ENCODE assay signal across 28 mouse cellular contexts in the genomic region with DNA sequence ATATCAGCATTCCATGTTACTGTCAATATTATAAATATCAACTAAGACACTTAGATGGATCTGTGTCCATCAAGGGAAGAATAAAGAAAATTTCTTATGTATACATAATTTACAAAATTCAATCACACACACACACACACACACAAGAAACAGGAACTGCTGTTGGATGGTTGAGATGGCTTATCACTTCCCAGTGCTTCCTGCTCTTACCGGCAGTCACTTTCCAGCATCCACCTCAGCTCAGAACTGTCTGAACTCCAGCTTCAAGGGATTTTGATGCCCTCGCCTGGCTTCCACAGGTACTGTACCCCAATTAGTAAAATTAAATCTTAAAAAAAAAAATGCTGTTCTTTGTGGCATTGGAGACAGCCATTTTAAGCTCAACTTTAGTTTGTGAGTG. TPM values are rescaled to one million over a fixed set of nuclear protein-coding genes. Genes with fewer than 3 reads are reported as not detected.
DNase-seq lines count a peak whose midpoint lies in the region; ATAC-seq and TF ChIP-seq lines count a peak whose summit lies in the region.
"Had no signal": no experiment of that assay in that cellular context is flagged by ENCODE, and none has a peak within 500 bp of the region (broad histone marks: within the 10 kb centered on the region; RNA-seq: fewer than 3 reads in every experiment).

No protein-coding gene starts in this region.

- no peaks in the 10 kb centered on the region for H3K4me1 ChIP-seq in intestine, postnatal 0 days (replicated peaks; ENCODE audit: control insufficient read depth, insufficient read depth, low read length)
- H3K4me1 ChIP-seq in intestine, embryonic 15.5 days (replicated peaks), result no peaks in the 10 kb centered on the region
- H3K4me1 ChIP-seq: embryonic facial prominence, embryonic 10.5 days; embryonic facial prominence, embryonic 15.5 days; forebrain, embryonic 12.5 days; hindbrain, embryonic 15.5 days; limb, embryonic 12.5 days; midbrain, embryonic 10.5 days had no signal

- intact Hi-C loops in left cerebral cortex, postnatal 10 days (cut with DNase I), result no loop called here

- H3K9me3 ChIP-seq in intestine, postnatal 0 days (ENCODE audit: control insufficient read depth), result no peaks in the 10 kb centered on the region
- no peaks in the 10 kb centered on the region for H3K9me3 ChIP-seq in intestine, embryonic 15.5 days
- H3K9me3 ChIP-seq: embryonic facial prominence, embryonic 10.5 days; embryonic facial prominence, embryonic 15.5 days; forebrain, embryonic 12.5 days; G1E; hindbrain, embryonic 15.5 days; limb, embryonic 12.5 days; midbrain, embryonic 10.5 days had no signal

- H3K4me3 ChIP-seq in intestine, postnatal 0 days (ENCODE audit: low read depth, low read length), result no peak overlapping the region
- H3K4me3 ChIP-seq in intestine, embryonic 15.5 days (replicated peaks), result no peak overlapping the region
- H3K4me3 ChIP-seq: embryonic facial prominence, embryonic 10.5 days; embryonic facial prominence, embryonic 15.5 days; forebrain, embryonic 12.5 days; hindbrain, embryonic 15.5 days; limb, embryonic 12.5 days; midbrain, embryonic 10.5 days had no signal

- TF ChIP-seq CTCF in intestine, postnatal 0 days (IDR thresholded peaks at IDR 0.05; ENCODE audit: low read depth), result peak; percentile 34; the same call in 1 of the 2 replicates

- DNase-seq in 416B (ENCODE audit: low read depth) (peak; percentile 88), MEL-GATA-1-ER (ENCODE audit: extremely low read depth, low read depth) (peak; percentile 39)
- no peak for DNase-seq in left cerebral cortex, postnatal 10 days (ENCODE audit: extremely low spot score in 1 of 2, low spot score in 2 of 2)
- no peak for DNase-seq in layer of hippocampus, adult 11-12 months (ENCODE audit: low spot score)
- DNase-seq: adrenal gland, postnatal 25 days; B cell, adult 2 months; cerebellum, adult 2 months; cerebellum, postnatal 14 days; gastrocnemius, postnatal 10 days; heart, adult 18-20 months; heart, postnatal 4 days; kidney, adult 8-10 months; kidney, postnatal 14 days; liver, postnatal 0 days had no signal

- H3K27ac ChIP-seq in intestine, postnatal 0 days (ENCODE audit: low read depth, low read length), result no peak overlapping the region
- H3K27ac ChIP-seq in intestine, embryonic 15.5 days, result no peak overlapping the region
- H3K27ac ChIP-seq: embryonic facial prominence, embryonic 10.5 days; embryonic facial prominence, embryonic 15.5 days; forebrain, embryonic 12.5 days; hindbrain, embryonic 15.5 days; limb, embryonic 12.5 days; macrophage; midbrain, embryonic 10.5 days had no signal

- H3K27me3 ChIP-seq in intestine, postnatal 0 days (replicated peaks; ENCODE audit: control insufficient read depth, insufficient read depth, low read length), result no peaks in the 10 kb centered on the region
- no peaks in the 10 kb centered on the region for H3K27me3 ChIP-seq in intestine, embryonic 15.5 days (replicated peaks)
- H3K27me3 ChIP-seq: embryonic facial prominence, embryonic 15.5 days; forebrain, embryonic 12.5 days; hindbrain, embryonic 15.5 days; limb, embryonic 12.5 days had no signal

- H3K36me3 ChIP-seq in intestine, postnatal 0 days (ENCODE audit: control insufficient read depth, insufficient read depth), result no peaks in the 10 kb centered on the region
- H3K36me3 ChIP-seq in intestine, embryonic 15.5 days, result no peaks in the 10 kb centered on the region
- H3K36me3 ChIP-seq: embryonic facial prominence, embryonic 10.5 days; embryonic facial prominence, embryonic 15.5 days; forebrain, embryonic 12.5 days; G1E; hindbrain, embryonic 15.5 days; limb, embryonic 12.5 days; midbrain, embryonic 10.5 days had no signal

- H3K9ac ChIP-seq in intestine, postnatal 0 days (ENCODE audit: low read depth, low read length), result no peak overlapping the region
- H3K9ac ChIP-seq in intestine, embryonic 15.5 days, result no peak overlapping the region
- H3K9ac ChIP-seq: embryonic facial prominence, embryonic 15.5 days; forebrain, embryonic 12.5 days; hindbrain, embryonic 15.5 days; limb, embryonic 12.5 days; liver, postnatal 0 days had no signal

- no peak for ATAC-seq in intestine, postnatal 0 days
- no peak for ATAC-seq in intestine, embryonic 15.5 days
- ATAC-seq in megakaryocyte progenitor cell, adult 5-6 weeks (replicated peaks; ENCODE audit: poor library complexity), result peak; percentile 96
- ATAC-seq: liver, postnatal 0 days; midbrain, embryonic 16.5 days had no signal

- 66% methylated on average over 2 of the region's 2 CpGs for WGBS in intestine, postnatal 0 days
- 65% methylated on average over 2 of the region's 2 CpGs for WGBS in intestine, embryonic 15.5 days

- H3K4me2 ChIP-seq in intestine, postnatal 0 days (replicated peaks; ENCODE audit: low read depth), result no peak overlapping the region
- H3K4me2 ChIP-seq in intestine, embryonic 15.5 days (replicated peaks), result no peak overlapping the region
- H3K4me2 ChIP-seq: embryonic facial prominence, embryonic 15.5 days; forebrain, embryonic 12.5 days; heart, embryonic 11.5 days; hindbrain, embryonic 15.5 days; limb, embryonic 12.5 days; liver, embryonic 11.5 days had no signal

RNA-seq across cellular contexts. Expression of gene Thoc7, which starts 26.7 kb away (rescaled TPM):
- 151 and 155 TPM in 2 replicates for polyA plus RNA-seq in intestine, postnatal 0 days (2015; fragmentation: Nextera tagmentation; extraction: Ambion mirVana)
- 184 and 196 TPM in 2 replicates for polyA plus RNA-seq in intestine, embryonic 15.5 days (2015; fragmentation: Nextera tagmentation; extraction: Ambion mirVana)
- 296 and 301 TPM in 2 replicates for total RNA-seq in megakaryocyte progenitor cell, adult 5-6 weeks (2015)
- 248 and 345 TPM in 2 replicates for total RNA-seq in megakaryocyte progenitor cell, adult 5-6 weeks (2017)
- total RNA-seq in left cerebral cortex, postnatal 10 days (2021), result 100 to 1,000 TPM; 115 TPM

RNA-seq across cellular contexts. Expression of gene Atxn7, which starts 27.2 kb away (rescaled TPM):
- 3.8 and 4.8 TPM in 2 replicates for polyA plus RNA-seq in intestine, postnatal 0 days (2015; fragmentation: Nextera tagmentation; extraction: Ambion mirVana)
- polyA plus RNA-seq in intestine, embryonic 15.5 days (2015; fragmentation: Nextera tagmentation; extraction: Ambion mirVana), result 3.6 and 4.2 TPM in 2 replicates
- total RNA-seq in megakaryocyte progenitor cell, adult 5-6 weeks (2015), result 13.4 and 16.0 TPM in 2 replicates
- total RNA-seq in megakaryocyte progenitor cell, adult 5-6 weeks (2017), result 14.6 and 14.8 TPM in 2 replicates
- 10 to 100 TPM; 15.3 to 16.8 TPM for total RNA-seq in left cerebral cortex, postnatal 10 days (2021)

Comparison
In these comparisons a context has a peak if more than half of its experiments do, and no peak if none do; other contexts are left out.
1. DNase-seq: peak in 416B (single experiment) and MEL-GATA-1-ER (single experiment); none in left cerebral cortex, postnatal 10 days (0 of 2) and layer of hippocampus, adult 11-12 months (single experiment).